Mouse (Mus musculus): ENCODE data around the gene Sgpp2.

Sgpp2 gene

GRCm38 (mm10) chr1:78451070-78451854 is 141.1 kb downstream of the Sgpp2 start:
- peak; percentile 30 for DNase-seq (ENCODE audit: low read depth)

DNA sequence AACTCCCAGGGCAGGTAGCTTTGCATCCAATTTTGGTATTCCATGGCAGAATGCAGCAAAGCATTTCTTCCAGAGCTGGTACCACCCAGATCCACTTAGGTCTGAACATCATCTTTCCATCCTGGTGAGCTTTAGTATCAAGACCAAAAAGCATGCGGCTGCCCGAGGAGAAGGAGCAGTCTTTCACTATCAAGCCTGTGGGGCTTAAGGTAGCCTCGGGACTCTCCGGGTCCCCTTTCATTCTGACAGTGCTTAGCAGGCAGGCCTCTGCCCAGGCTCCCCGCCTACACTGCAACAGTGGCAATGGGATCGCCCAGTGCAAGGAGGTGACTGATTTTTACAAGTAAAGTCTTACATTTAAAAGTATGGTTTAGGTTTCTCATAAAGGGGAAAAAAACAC is 142.4 kb downstream of the Sgpp2 start:
- DNase-seq (ENCODE audit: low read depth) = no peak

GRCm38 (mm10) chr1:78453886-78454285 is 143.7 kb downstream of the Sgpp2 start:
- DNase-seq (ENCODE audit: low read depth) = no peak

DNA sequence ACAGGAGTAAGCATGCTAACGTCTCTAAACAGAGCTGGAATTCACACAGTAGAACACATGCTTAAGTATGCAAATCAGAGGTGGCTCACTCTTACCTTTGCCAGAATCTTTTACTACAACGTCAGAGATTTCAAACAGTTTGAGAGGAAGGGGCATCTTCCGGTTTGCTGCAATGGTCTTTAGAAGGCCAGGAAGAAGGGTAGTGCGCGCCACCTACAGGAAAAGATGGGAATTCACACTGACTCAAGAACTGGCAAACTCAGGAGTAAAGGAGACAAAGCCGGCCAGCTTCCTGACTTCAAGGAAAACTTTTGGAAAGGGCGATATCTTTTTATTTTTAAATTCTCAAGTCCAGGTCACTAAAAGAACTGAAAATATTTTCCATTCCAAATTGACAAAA is 144.5 kb downstream of the Sgpp2 start:
- peak; percentile 74 for DNase-seq (ENCODE audit: low read depth)

All from NIH3T3 (cell line).